Mouse (Mus musculus): ENCODE results near the gene Exoc7.

GRCm38 (mm10) chr11:116241744-116242235, 65.2 kb downstream of the Exoc7 start:
- TF ChIP-seq CTCF (IDR thresholded peaks at IDR 0.05; ENCODE audit: borderline replicate concordance, insufficient read depth, low read depth, low read length) (no peak), POLR2A (IDR thresholded peaks at IDR 0.05; ENCODE audit: borderline replicate concordance, insufficient read depth, low read length) (no peak)

Data from cerebellum, adult 2 months (tissue).